8 mouse cellular contexts compared by ENCODE assay signal in the genomic region with DNA sequence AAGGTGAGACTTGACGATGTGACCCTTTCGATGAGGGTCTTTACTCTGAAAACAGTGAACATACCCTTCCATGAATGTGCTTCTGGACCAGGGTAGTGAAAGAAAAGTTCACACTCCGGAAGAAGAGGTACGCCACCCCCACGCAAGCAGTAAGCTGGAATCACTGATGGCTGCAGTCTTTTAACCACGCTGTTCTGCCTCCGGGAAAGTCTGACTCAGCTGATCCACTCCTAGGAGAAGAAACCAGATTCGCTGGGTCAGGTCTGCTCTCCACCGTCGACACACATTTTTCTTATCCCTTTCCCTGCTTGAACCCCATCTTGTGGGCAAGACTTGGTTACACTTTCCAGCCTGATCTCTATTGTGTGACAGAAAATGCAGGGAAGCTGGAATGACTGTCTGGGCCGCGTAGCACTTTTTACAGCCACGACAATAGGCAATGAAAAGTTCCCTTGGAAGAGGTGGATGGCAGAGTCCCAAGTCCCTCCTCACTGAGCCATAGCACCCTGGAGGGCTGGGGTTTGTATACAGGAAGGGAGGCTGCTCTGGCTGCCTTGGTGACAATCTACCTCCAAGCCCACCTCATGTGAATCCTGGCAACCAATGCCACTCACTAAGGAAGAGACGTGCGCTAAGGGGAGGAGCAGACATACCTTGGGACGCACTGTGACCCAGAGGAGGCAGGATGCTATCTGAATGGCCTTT.
DNase-seq lines count a peak whose midpoint lies in the region; ATAC-seq and TF ChIP-seq lines count a peak whose summit lies in the region.

No protein-coding gene starts in this region.

- no peak overlapping the region for H3K4me2 ChIP-seq in liver, postnatal 0 days (ENCODE audit: low read depth, low read length)

- H3K4me3 ChIP-seq in left cerebral cortex, adult 2 months: peak overlapping the region; percentile 20; the same call in 1 of the 2 replicates
- H3K4me3 ChIP-seq in liver, postnatal 0 days (ENCODE audit: low read depth, low read length): no peak overlapping the region

- H3K27me3 ChIP-seq in liver, postnatal 0 days (ENCODE audit: insufficient read depth, low read length): no peaks in the 10 kb centered on the region

- DNase-seq in frontal cortex, postnatal 14 days (ENCODE audit: low spot score in 2 of 2): no peak
- peak; percentile 72 for DNase-seq in brain, adult 2 months (ENCODE audit: low read depth, low spot score)
- DNase-seq in heart, adult 9 months (ENCODE audit: low spot score in 2 of 2): peak; percentile 73 to 85
- peak; percentile 19 to 33 for DNase-seq in left cerebral cortex, adult 2 months (ENCODE audit: extremely low spot score in 1 of 2, low spot score in 2 of 2)
- DNase-seq in liver, postnatal 0 days: no peak
- no peak for DNase-seq in urinary bladder, postnatal 10 days (ENCODE audit: low spot score)

- intact Hi-C loops in left cerebral cortex, adult 2 months (cut with DNase I): loop anchor here (2.0 kb wide), 1 partner anchor 97 kb away; a partner anchor contains a TSS

- TF ChIP-seq EP300 in liver, postnatal 0 days (IDR thresholded peaks at IDR 0.05; ENCODE audit: low read depth): no peak

- no peaks in the 10 kb centered on the region for H3K9me3 ChIP-seq in liver, postnatal 0 days (ENCODE audit: low read length)

- TF ChIP-seq CTCF in left cerebral cortex, adult 2 months (IDR thresholded peaks at IDR 0.05): no peak
- TF ChIP-seq CTCF in liver, postnatal 0 days (IDR thresholded peaks at IDR 0.05; ENCODE audit: low read depth): no peak

- 68% methylated on average over 16 of the region's 16 CpGs for WGBS in liver, postnatal 0 days (ENCODE audit: insufficient replicate concordance)

- H3K9ac ChIP-seq in liver, postnatal 0 days (replicated peaks): no peak overlapping the region

- H3K36me3 ChIP-seq in liver, postnatal 0 days (replicated peaks; ENCODE audit: insufficient read depth, low read length): no peaks in the 10 kb centered on the region

- no peaks in the 10 kb centered on the region; the same call in 1 of the 2 replicates for H3K4me1 ChIP-seq in liver, postnatal 0 days (ENCODE audit: insufficient read depth)

- peak overlapping the region; percentile 42; the same call in 1 of the 2 replicates for H3K27ac ChIP-seq in left cerebral cortex, adult 2 months
- no peak overlapping the region for H3K27ac ChIP-seq in liver, postnatal 0 days (ENCODE audit: low read depth)

- ATAC-seq in frontal cortex, adult (ENCODE audit: low TSS enrichment): peak; percentile 86
- ATAC-seq in liver, postnatal 0 days: no peak
- no peak for ATAC-seq in megakaryocyte, adult 5-6 weeks (ENCODE audit: poor library complexity, severe bottlenecking)

Comparison
In these comparisons a context has a peak if more than half of its experiments do, and no peak if none do; other contexts are left out.
1. DNase-seq: peak in brain, adult 2 months (single experiment), heart, adult 9 months (2 of 2) and left cerebral cortex, adult 2 months (2 of 2); none in frontal cortex, postnatal 14 days (0 of 2), liver, postnatal 0 days (single experiment) and urinary bladder, postnatal 10 days (single experiment).